8 mouse cellular contexts compared by ENCODE assay signal in the genomic region with DNA sequence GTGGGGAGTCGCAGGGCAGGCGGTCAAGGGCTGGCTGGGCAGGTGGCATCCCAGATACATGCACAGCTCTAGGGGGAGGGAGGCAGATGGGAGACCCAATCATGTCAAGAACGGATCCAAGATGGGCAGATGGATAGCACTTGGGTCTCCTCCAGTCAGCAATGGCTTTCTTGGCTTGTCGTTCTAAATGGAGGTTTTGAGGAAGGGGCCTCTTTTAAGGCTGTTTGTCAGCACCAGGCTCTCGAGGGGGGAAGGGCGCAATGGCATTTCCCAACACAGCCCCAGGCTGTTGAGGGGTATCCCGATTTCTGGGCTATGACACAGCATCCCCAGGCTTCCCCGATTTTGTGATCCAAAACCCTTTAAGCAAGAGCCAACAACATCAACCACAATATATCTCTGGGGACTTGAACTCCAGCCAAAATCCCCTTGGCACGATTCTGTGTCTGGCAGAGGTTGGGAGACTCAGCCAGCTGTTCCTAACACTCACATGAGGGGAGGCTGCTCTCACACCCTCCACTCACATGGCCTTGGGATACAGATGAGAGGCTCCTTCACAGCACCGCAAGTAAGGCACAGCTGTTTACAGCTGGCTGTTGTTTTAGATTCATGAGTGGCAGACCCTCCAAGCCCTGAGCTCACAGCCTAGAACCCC. TPM values are rescaled to one million over a fixed set of nuclear protein-coding genes. Genes with fewer than 3 reads are reported as not detected.
DNase-seq lines count a peak whose midpoint lies in the region; ATAC-seq and TF ChIP-seq lines count a peak whose summit lies in the region.

No protein-coding gene starts in this region.

- no peak overlapping the region for H3K4me3 ChIP-seq in hindbrain, embryonic 15.5 days
- no peak overlapping the region for H3K4me3 ChIP-seq in hindbrain, embryonic 12.5 days
- H3K4me3 ChIP-seq in hindbrain, postnatal 0 days (ENCODE audit: low read length): no peak overlapping the region
- H3K4me3 ChIP-seq in stomach, embryonic 15.5 days (replicated peaks): no peak overlapping the region

- no peaks in the 10 kb centered on the region for H3K9me3 ChIP-seq in hindbrain, embryonic 15.5 days
- H3K9me3 ChIP-seq in hindbrain, embryonic 12.5 days (replicated peaks): no peaks in the 10 kb centered on the region
- no peaks in the 10 kb centered on the region for H3K9me3 ChIP-seq in hindbrain, postnatal 0 days (ENCODE audit: low read length)
- H3K9me3 ChIP-seq in stomach, embryonic 15.5 days: no peaks in the 10 kb centered on the region

- H3K27me3 ChIP-seq in hindbrain, embryonic 15.5 days: no peaks in the 10 kb centered on the region
- H3K27me3 ChIP-seq in hindbrain, embryonic 12.5 days: no peaks in the 10 kb centered on the region
- H3K27me3 ChIP-seq in hindbrain, postnatal 0 days (ENCODE audit: insufficient read depth, low read length): no peaks in the 10 kb centered on the region
- H3K27me3 ChIP-seq in stomach, embryonic 15.5 days (replicated peaks): no peaks in the 10 kb centered on the region

- 58% methylated on average over 10 of the region's 10 CpGs for WGBS in hindbrain, embryonic 15.5 days
- 81% methylated on average over 10 of the region's 10 CpGs for WGBS in hindbrain, embryonic 12.5 days
- 40% methylated on average over 10 of the region's 10 CpGs for WGBS in hindbrain, postnatal 0 days
- WGBS in stomach, embryonic 15.5 days: 58% methylated on average over 10 of the region's 10 CpGs

- peak; percentile 53 for ATAC-seq in hindbrain, embryonic 15.5 days (ENCODE audit: low FRiP score, low read depth)
- no peak for ATAC-seq in hindbrain, embryonic 12.5 days (ENCODE audit: low FRiP score)
- ATAC-seq in hindbrain, postnatal 0 days: peak; percentile 59
- ATAC-seq in stomach, embryonic 15.5 days (ENCODE audit: insufficient read depth, low FRiP score, low read depth): peak; percentile 36; the same call in 1 of the 2 replicates

- peaks cover 13% of the 10 kb centered on the region; the same call in 1 of the 2 replicates for H3K36me3 ChIP-seq in hindbrain, embryonic 15.5 days
- peaks cover 38% of the 10 kb centered on the region for H3K36me3 ChIP-seq in hindbrain, embryonic 12.5 days
- H3K36me3 ChIP-seq in hindbrain, postnatal 0 days (ENCODE audit: insufficient read depth, low read length): peaks cover 14% of the 10 kb centered on the region
- peaks cover 17% of the 10 kb centered on the region for H3K36me3 ChIP-seq in stomach, embryonic 15.5 days

- no peak overlapping the region for H3K9ac ChIP-seq in hindbrain, embryonic 15.5 days
- no peak overlapping the region for H3K9ac ChIP-seq in hindbrain, embryonic 12.5 days
- H3K9ac ChIP-seq in hindbrain, postnatal 0 days (replicated peaks; ENCODE audit: low read length): no peak overlapping the region
- H3K9ac ChIP-seq in stomach, embryonic 15.5 days: no peak overlapping the region

- peak; percentile 82 for DNase-seq in MN1 (ENCODE audit: low spot score)
- peak; percentile 93 for DNase-seq in fibroblast of lung, adult 2 months (ENCODE audit: low read depth)
- peak; percentile 76 for DNase-seq in hindbrain, postnatal 0 days (ENCODE audit: low spot score)
- no peak for DNase-seq in B cell, adult 2 months
- DNase-seq in frontal cortex, postnatal 36 days (ENCODE audit: low spot score in 2 of 2): no peak

- H3K4me2 ChIP-seq in hindbrain, embryonic 15.5 days: no peak overlapping the region
- no peak overlapping the region for H3K4me2 ChIP-seq in hindbrain, embryonic 12.5 days (replicated peaks)
- H3K4me2 ChIP-seq in hindbrain, postnatal 0 days (ENCODE audit: low read depth, low read length): no peak overlapping the region
- H3K4me2 ChIP-seq in stomach, embryonic 15.5 days: no peak overlapping the region

- TF ChIP-seq CTCF in hindbrain, postnatal 0 days (IDR thresholded peaks at IDR 0.05; ENCODE audit: low read depth): no peak; the same call in 1 of the 2 replicates

- peak overlapping the region; percentile 67 for H3K27ac ChIP-seq in hindbrain, embryonic 15.5 days (replicated peaks)
- H3K27ac ChIP-seq in hindbrain, embryonic 12.5 days: no peak overlapping the region
- H3K27ac ChIP-seq in hindbrain, postnatal 0 days: peak overlapping the region; percentile 74
- peak overlapping the region; percentile 59 for H3K27ac ChIP-seq in stomach, embryonic 15.5 days

- peaks cover 52% of the 10 kb centered on the region for H3K4me1 ChIP-seq in hindbrain, embryonic 15.5 days (replicated peaks)
- H3K4me1 ChIP-seq in hindbrain, embryonic 12.5 days: peaks cover 32% of the 10 kb centered on the region
- H3K4me1 ChIP-seq in hindbrain, postnatal 0 days (ENCODE audit: insufficient read depth, low read length): peaks cover 33% of the 10 kb centered on the region
- peaks cover 41% of the 10 kb centered on the region for H3K4me1 ChIP-seq in stomach, embryonic 15.5 days

RNA-seq across cellular contexts. Expression of gene Tbc1d16, which starts 18.8 kb away (rescaled TPM):
- 56.1 and 57.1 TPM in 2 replicates for polyA plus RNA-seq in hindbrain, embryonic 15.5 days (2015; fragmentation: Nextera tagmentation; extraction: Ambion mirVana)
- 34.7 and 36.7 TPM in 2 replicates for polyA plus RNA-seq in hindbrain, embryonic 12.5 days (2016; fragmentation: Nextera tagmentation; extraction: Ambion mirVana)
- 161 and 182 TPM in 2 replicates for total RNA-seq in hindbrain, postnatal 0 days (2014; rRNA removed)
- polyA plus RNA-seq in hindbrain, postnatal 0 days (2015; fragmentation: Nextera tagmentation; extraction: Ambion mirVana): 42.1 and 43.9 TPM in 2 replicates
- 18.7 and 19.3 TPM in 2 replicates for polyA plus RNA-seq in stomach, embryonic 15.5 days (2015; fragmentation: Nextera tagmentation; extraction: Ambion mirVana)

RNA-seq across cellular contexts. Expression of gene Ccdc40, which starts 18.9 kb away (rescaled TPM):
- 14.6 and 15.4 TPM in 2 replicates for polyA plus RNA-seq in hindbrain, embryonic 15.5 days (2015; fragmentation: Nextera tagmentation; extraction: Ambion mirVana)
- 19.1 and 20.5 TPM in 2 replicates for polyA plus RNA-seq in hindbrain, embryonic 12.5 days (2016; fragmentation: Nextera tagmentation; extraction: Ambion mirVana)
- 11.5 and 12.5 TPM in 2 replicates for total RNA-seq in hindbrain, postnatal 0 days (2014; rRNA removed)
- polyA plus RNA-seq in hindbrain, postnatal 0 days (2015; fragmentation: Nextera tagmentation; extraction: Ambion mirVana): 9.7 and 10.3 TPM in 2 replicates
- 2.1 and 2.6 TPM in 2 replicates for polyA plus RNA-seq in stomach, embryonic 15.5 days (2015; fragmentation: Nextera tagmentation; extraction: Ambion mirVana)

RNA-seq across cellular contexts. Expression of gene Gaa, which starts 58.2 kb away (rescaled TPM):
- polyA plus RNA-seq in hindbrain, embryonic 15.5 days (2015; fragmentation: Nextera tagmentation; extraction: Ambion mirVana): 95.1 and 105 TPM in 2 replicates
- 49.3 and 52.4 TPM in 2 replicates for polyA plus RNA-seq in hindbrain, embryonic 12.5 days (2016; fragmentation: Nextera tagmentation; extraction: Ambion mirVana)
- 223 and 230 TPM in 2 replicates for total RNA-seq in hindbrain, postnatal 0 days (2014; rRNA removed)
- polyA plus RNA-seq in hindbrain, postnatal 0 days (2015; fragmentation: Nextera tagmentation; extraction: Ambion mirVana): 123 and 128 TPM in 2 replicates
- polyA plus RNA-seq in stomach, embryonic 15.5 days (2015; fragmentation: Nextera tagmentation; extraction: Ambion mirVana): 62.6 and 64.3 TPM in 2 replicates

Comparison
In these comparisons a context has a peak if more than half of its experiments do, and no peak if none do; other contexts are left out.
1. DNase-seq: peak in MN1 (single experiment), fibroblast of lung, adult 2 months (single experiment) and hindbrain, postnatal 0 days (single experiment); none in B cell, adult 2 months (0 of 2) and frontal cortex, postnatal 36 days (0 of 2).